Mouse (Mus musculus) midbrain, embryonic 10.5 days (tissue): ENCODE results near the gene Grip1. TPM values are rescaled to one million over a fixed set of nuclear protein-coding genes. Genes with fewer than 3 reads are reported as not detected.
A peak's percentile ranks its signal among the peaks of the same experiment; 100 is the strongest.

Experiments
- DNase-seq: peaks from one replicate; pipeline ENCODE4 v3.0.0-alpha.2; 2017; ENCODE audit warnings: low spot score
- H3K27ac ChIP-seq: fragments of 300-500 bp; sonication (generic); replicated peaks from 2 replicates; pipeline ENCODE4 v1.5.1; 2016; ENCODE audit warnings: mild to moderate bottlenecking
- H3K27me3 ChIP-seq: fragments of 300-500 bp; sonication (generic); 2 replicates; pipeline ENCODE4 v1.6.1; 2016; ENCODE audit warnings: low read depth, mild to moderate bottlenecking; ENCODE audit not compliant: poor library complexity, severe bottlenecking
- H3K36me3 ChIP-seq: fragments of 300-500 bp; sonication (generic); 2 replicates; pipeline ENCODE4 v1.6.1; 2016; ENCODE audit warnings: mild to moderate bottlenecking, moderate library complexity
- H3K4me1 ChIP-seq: fragments of 300-500 bp; sonication (generic); 2 replicates; pipeline ENCODE4 v1.6.1; 2016
- H3K4me3 ChIP-seq: fragments of 300-500 bp; sonication (generic); 2 replicates; pipeline ENCODE4 v1.5.1; 2016; ENCODE audit warnings: mild to moderate bottlenecking, moderate library complexity
- H3K9me3 ChIP-seq: fragments of 300-500 bp; sonication (generic); replicated peaks from 2 replicates; pipeline ENCODE4 v1.6.1; 2016; ENCODE audit warnings: mild to moderate bottlenecking
- WGBS: fragments of 180-500 bp; shearing (Covaris S2); methylation state at CpG from one replicate; pipeline ENCODE4 v1.1.7; 2016; 5-methylcytosine and 5-hydroxymethylcytosine counted together
- polyA plus RNA-seq: library from polyadenylated mRNA; unstranded; fragments of >200 nt; fragmentation: Nextera tagmentation; extraction: Ambion mirVana; gene quantifications from 2 replicates; pipeline ENCODE4 v1.2.1, GENCODE M21; 2016

Grip1 gene
- polyA plus RNA-seq: 5.0 and 5.7 TPM in 2 replicates

DNA sequence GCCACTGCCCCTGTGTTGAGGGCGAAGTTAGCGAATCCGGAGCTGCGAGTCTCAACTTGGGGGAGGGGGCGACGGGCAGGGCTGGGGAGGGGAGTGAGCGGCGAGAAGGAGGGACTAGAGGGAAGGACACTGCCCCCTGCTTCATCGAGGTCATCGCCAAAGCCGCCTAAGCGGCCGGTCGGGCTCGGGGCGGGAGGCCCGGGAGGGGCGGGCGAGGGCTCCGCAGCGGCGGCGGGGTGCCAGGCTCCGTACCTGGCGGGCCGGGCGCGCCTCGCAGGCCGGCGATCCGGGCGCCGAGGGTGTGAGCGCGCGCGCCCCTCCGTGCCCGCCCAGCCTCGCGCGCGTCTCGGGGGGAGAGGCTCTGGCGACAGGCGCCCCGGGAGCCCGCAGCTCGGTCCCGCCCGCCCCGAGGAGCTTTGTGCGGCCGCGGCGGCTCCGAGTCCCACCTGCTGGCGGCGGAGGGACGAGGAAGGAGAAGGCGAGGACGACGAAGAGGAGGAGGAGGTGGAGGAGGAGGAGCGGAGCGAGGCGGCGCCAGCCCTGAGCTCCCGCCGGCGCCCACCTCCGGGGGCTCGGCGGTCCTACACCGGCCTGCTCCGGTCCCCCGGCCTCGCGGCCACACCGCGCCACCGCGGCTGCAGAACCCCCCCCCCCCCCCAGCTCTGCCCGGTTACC, at the start of gene Grip1:
TSS of gene Grip1 (plus strand) at position 400 of the 675 bp plus-strand sequence.
- Histone ChIP-seq H3K27me3 (peaks cover 12% of the 10 kb centered on the region), H3K36me3 (no peaks in the 10 kb centered on the region), H3K9me3 (no peaks in the 10 kb centered on the region), H3K27ac (peak within 1 kb of the TSS; percentile 97), H3K4me1 (peaks cover 36% of the 10 kb centered on the region), H3K4me3 (peak within 1 kb of the TSS; percentile 90)
- peak; percentile 84 for DNase-seq
- under 1% methylated on average over 67 of the region's 84 CpGs for WGBS

DNA sequence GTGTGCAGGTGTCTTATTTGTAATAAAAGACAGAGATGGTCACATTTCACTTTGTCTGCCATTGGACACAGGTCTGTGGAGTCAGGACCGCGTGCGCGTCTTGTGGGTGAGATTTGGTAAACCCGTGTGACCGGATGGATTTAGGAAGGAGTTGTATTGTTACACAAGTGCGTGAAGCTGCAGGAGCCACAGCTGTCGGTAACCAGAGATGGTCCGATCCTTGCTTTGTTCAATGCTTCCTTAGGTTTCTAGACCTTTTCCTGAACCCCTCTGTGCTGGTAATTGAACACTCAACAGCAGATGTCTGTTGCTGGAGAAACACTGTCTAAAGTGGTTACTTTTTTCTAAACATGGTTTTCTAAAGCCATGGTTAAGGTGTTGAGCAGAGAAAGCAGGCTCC, 48.5 kb upstream of the Grip1 start:
- no peak overlapping the region for H3K4me3 ChIP-seq
- no peaks in the 10 kb centered on the region for H3K9me3 ChIP-seq
- H3K27me3 ChIP-seq: no peaks in the 10 kb centered on the region
- H3K4me1 ChIP-seq: peaks cover 8% of the 10 kb centered on the region
- no peaks in the 10 kb centered on the region for H3K36me3 ChIP-seq
- no peak for DNase-seq
- 92% methylated on average over 9 of the region's 9 CpGs for WGBS
- no peak overlapping the region for H3K27ac ChIP-seq

DNA sequence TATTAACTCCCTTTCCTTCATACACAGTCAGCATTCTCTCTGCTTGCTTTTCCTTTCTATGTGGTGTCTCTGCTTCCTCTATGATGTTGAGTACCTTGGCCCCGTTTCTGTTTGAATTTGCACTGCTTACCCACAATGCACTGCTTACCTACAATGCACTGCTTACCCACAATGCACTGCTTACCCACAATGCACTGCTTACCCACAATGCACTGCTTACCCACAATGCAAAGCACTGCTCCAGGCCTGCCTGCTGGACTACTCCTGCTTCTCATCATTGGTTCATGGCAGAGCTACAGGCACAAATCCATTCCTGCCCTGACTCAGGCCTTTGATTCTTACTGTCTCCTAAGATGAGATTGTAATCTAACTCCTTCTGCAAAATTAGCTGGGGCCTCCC, 48.0 kb upstream of the Grip1 start:
- Histone ChIP-seq H3K36me3 (no peaks in the 10 kb centered on the region), H3K27ac (no peak overlapping the region), H3K4me1 (peaks cover 8% of the 10 kb centered on the region), H3K27me3 (no peaks in the 10 kb centered on the region), H3K9me3 (no peaks in the 10 kb centered on the region), H3K4me3 (no peak overlapping the region)
- WGBS: 96% methylated on average over 1 of the region's 1 CpGs
- DNase-seq: no peak

DNA sequence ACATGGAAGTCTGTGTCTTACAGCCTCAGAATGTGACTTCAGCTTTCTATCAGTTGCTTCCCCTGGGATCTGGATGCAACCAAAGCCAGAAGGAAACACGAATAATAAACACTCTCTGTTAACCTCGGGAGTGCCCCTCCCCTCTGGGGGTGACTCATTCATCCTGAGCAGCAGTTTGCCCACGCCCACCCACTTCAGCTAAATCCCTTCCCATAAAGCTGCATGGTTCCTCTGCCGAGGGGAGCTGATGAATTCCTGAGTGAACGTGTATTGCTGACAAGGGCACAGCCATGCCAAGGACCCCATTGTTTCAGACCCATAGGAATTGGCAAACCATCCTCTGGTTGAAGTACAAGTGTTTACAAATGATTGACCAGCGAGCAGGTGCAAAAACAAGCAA, 45.3 kb upstream of the Grip1 start:
- H3K4me1 ChIP-seq: peaks cover 8% of the 10 kb centered on the region
- H3K4me3 ChIP-seq: no peak overlapping the region
- no peaks in the 10 kb centered on the region for H3K27me3 ChIP-seq
- H3K9me3 ChIP-seq: no peaks in the 10 kb centered on the region
- 41% methylated on average over 6 of the region's 6 CpGs for WGBS
- H3K27ac ChIP-seq: no peak overlapping the region
- no peak for DNase-seq
- no peaks in the 10 kb centered on the region for H3K36me3 ChIP-seq

DNA sequence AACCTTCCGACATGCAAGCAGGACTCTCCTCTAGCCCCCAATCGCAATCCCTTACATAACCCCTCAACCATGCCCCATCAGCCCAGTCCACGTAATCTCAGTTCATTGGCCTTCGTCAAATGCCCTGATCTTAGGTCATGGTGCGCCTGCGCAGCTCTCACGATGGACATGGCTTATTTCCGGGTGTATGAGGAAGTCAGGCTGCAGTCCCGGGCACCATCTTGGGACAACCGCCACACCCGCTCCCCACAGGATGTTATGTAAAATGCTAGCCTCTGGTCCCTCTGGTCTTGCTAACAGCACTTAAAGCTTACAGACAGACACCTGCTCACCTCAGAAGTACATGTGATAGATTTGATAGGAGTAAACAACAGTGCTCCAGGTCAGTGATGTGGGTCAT, 40.4 kb upstream of the Grip1 start:
- H3K4me3 ChIP-seq: no peak overlapping the region
- H3K27ac ChIP-seq: no peak overlapping the region
- H3K27me3 ChIP-seq: no peaks in the 10 kb centered on the region
- peaks cover 3% of the 10 kb centered on the region for H3K4me1 ChIP-seq
- WGBS: 97% methylated on average over 11 of the region's 11 CpGs
- H3K9me3 ChIP-seq: no peaks in the 10 kb centered on the region
- no peak for DNase-seq
- no peaks in the 10 kb centered on the region for H3K36me3 ChIP-seq

DNA sequence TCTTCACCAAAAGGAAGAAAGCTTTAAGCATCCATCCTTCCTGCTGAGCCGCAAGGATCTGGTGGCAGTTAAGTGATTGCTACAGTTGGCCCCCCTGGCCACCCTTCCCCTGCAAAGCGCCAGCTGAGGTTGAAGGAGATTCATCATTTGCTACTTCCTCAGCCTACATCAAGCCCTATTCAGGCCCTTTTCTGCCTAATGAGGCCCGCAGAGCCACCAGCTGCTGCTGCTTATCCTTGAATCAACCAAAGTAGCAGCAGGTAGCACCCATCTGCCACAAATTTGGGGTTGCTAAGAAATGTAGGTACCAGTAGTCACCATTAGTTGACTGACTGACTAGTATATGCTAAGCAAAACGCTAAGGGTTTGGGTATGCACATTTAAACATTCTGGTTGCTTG, 38.5 kb upstream of the Grip1 start:
- Histone ChIP-seq H3K27ac (no peak overlapping the region), H3K4me3 (no peak overlapping the region), H3K36me3 (no peaks in the 10 kb centered on the region), H3K9me3 (no peaks in the 10 kb centered on the region), H3K27me3 (no peaks in the 10 kb centered on the region), H3K4me1 (no peaks in the 10 kb centered on the region)
- DNase-seq: no peak
- WGBS: 66% methylated on average over 4 of the region's 4 CpGs

DNA sequence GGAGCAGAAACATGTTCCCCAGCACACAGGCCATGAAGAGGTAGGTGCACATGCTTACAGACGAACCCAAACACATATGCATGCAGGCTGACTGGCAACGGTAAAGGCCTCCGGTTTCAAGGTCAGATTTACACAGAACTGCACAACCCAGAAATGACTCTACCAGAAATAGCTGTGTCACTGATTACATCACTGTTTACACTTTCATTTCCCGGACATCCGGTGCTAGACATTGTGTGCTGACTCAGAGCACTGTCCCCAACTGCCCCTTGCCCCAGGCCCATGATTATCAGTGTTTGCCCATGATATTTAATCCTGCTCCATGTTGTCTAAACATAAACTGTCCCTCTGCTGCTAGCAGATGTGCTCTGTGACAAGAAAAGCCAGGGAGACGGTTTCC, 32.2 kb upstream of the Grip1 start:
- DNase-seq: no peak
- Histone ChIP-seq H3K4me3 (no peak overlapping the region), H3K27ac (no peak overlapping the region), H3K9me3 (no peaks in the 10 kb centered on the region), H3K27me3 (no peaks in the 10 kb centered on the region), H3K36me3 (no peaks in the 10 kb centered on the region), H3K4me1 (no peaks in the 10 kb centered on the region)
- WGBS: 84% methylated on average over 6 of the region's 6 CpGs

DNA sequence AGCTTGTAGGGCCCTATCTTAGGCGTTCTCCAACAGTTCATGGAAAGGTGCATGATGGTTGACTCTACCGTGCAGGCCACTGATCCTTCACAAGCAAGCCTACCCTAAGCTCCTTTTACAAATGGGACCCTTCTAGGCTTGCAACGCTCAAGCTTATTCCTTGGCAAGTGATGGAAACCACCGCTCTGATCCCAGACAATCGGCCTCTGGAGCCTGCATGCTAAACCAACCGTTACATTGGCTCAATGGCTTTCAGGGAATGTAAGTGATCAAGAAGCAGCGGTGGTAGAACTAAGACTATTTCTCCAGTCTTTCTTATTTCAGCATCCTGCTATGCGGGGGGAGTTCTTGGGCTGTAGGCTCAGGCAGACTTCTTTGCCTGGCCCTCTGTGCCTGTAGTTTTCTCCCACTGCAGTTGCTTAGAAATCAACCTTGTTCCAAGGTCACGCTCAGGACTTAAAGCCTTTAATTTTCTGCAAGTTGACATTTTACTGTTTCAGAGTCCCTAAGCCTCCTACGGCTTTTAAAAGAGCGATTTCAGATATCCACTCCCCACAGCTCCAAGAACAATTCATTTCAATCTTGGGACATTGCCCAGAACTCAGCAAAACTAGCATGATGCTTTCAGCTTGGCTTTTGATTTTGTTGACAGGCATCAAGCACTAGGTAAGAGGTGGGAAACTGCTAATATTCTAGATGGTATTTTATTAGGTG, 29.7 kb upstream of the Grip1 start:
- no peak overlapping the region for H3K4me3 ChIP-seq
- H3K27me3 ChIP-seq: no peaks in the 10 kb centered on the region
- no peak for DNase-seq
- H3K27ac ChIP-seq: no peak overlapping the region
- no peaks in the 10 kb centered on the region for H3K36me3 ChIP-seq
- H3K4me1 ChIP-seq: no peaks in the 10 kb centered on the region
- H3K9me3 ChIP-seq: no peaks in the 10 kb centered on the region
- WGBS: 85% methylated on average over 11 of the region's 11 CpGs

DNA sequence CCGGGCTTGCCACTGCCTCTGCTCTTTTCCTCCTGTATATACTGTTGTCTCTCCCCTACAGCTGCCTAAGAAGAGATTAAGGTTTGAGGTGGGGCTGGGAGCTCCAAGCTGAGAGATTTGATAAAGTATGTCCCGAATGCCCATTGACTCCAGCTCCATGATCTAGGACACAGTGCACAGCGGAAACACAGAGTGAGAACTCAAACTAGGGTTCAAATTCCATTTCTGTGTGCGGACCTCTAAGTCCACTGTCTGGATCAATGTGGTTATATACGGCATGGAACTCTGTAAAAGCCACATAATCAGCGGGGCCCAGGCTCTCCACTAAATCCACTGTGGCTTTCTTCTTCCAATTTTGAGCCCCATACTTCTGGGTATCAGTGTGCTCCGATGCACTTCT, 26.0 kb upstream of the Grip1 start:
- WGBS: 86% methylated on average over 7 of the region's 7 CpGs
- no peaks in the 10 kb centered on the region for H3K27me3 ChIP-seq
- H3K36me3 ChIP-seq: no peaks in the 10 kb centered on the region
- DNase-seq: no peak
- H3K27ac ChIP-seq: no peak overlapping the region
- no peaks in the 10 kb centered on the region for H3K9me3 ChIP-seq
- peaks cover 6% of the 10 kb centered on the region; the same call in 1 of the 2 replicates for H3K4me1 ChIP-seq
- H3K4me3 ChIP-seq: no peak overlapping the region

DNA sequence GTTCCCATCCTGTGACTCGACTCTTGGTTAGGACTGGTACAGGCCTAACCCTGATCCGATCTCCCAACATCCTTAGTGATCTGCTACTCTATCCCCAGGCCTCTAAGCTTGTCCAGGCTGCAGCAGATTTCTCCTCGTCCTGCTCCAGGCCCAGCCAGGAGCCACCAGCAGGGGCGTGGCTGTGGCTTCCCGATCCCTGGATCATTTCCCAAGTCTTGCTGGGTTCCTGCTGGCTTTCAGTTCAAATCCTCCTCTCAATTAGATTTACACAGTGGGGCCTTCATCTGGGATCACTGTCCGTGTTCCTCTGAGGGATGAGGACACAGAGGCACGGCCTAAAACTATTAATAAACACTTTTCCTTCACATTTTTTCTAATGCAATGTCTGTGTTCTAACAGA, 25.5 kb upstream of the Grip1 start:
- WGBS: 55% methylated on average over 7 of the region's 7 CpGs
- no peak overlapping the region for H3K4me3 ChIP-seq
- no peaks in the 10 kb centered on the region for H3K36me3 ChIP-seq
- H3K27me3 ChIP-seq: no peaks in the 10 kb centered on the region
- H3K9me3 ChIP-seq: no peaks in the 10 kb centered on the region
- no peak for DNase-seq
- no peak overlapping the region for H3K27ac ChIP-seq
- H3K4me1 ChIP-seq: peaks cover 6% of the 10 kb centered on the region; the same call in 1 of the 2 replicates

DNA sequence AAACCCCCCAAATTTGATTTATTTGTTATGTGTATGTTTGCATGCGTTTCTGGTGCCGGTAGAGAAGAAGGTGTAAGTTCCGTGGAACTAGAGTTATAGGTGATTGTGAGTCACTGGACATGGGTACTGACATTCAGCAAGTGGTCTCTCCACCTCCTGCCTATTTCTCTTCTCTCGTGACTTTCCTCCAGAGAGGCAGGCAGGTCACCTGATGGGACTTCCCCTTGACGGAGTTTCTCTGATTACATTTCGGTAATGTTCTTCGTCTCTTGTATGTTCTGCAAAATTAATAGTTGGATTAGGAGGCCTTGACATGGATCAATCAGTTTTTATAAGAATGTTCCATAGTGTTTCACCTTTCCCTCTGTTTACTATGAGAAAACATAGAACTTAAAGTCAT, 23.4 kb upstream of the Grip1 start:
- H3K36me3 ChIP-seq: no peaks in the 10 kb centered on the region
- no peaks in the 10 kb centered on the region for H3K27me3 ChIP-seq
- WGBS: 87% methylated on average over 7 of the region's 7 CpGs
- peaks cover 6% of the 10 kb centered on the region; the same call in 1 of the 2 replicates for H3K4me1 ChIP-seq
- no peak for DNase-seq
- H3K9me3 ChIP-seq: no peaks in the 10 kb centered on the region
- H3K27ac ChIP-seq: no peak overlapping the region
- no peak overlapping the region for H3K4me3 ChIP-seq

DNA sequence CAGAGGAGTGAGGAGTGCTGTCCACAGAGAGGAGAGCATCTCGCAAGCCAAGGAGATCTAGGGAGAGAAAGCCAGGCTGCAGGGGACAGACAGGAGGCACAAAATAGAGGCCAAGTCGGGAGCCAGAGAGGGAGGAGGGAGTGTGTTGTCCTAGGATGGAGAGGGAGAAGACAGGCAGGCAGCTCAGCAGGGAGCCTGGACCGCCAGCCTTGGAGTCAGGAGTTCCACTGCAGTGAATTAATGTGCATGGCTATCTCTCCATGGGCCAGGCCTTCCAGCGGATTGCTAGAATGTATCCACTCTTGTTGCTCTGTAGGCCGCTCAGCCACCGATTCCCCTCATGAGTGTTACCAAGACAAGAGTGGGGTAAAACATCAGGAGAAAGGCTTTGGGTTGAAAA, 21.8 kb upstream of the Grip1 start:
- Histone ChIP-seq H3K36me3 (no peaks in the 10 kb centered on the region), H3K27me3 (no peaks in the 10 kb centered on the region), H3K4me1 (peaks cover 6% of the 10 kb centered on the region; the same call in 1 of the 2 replicates), H3K4me3 (no peak overlapping the region), H3K27ac (no peak overlapping the region), H3K9me3 (no peaks in the 10 kb centered on the region)
- WGBS: 50% methylated on average over 6 of the region's 6 CpGs
- DNase-seq: no peak

DNA sequence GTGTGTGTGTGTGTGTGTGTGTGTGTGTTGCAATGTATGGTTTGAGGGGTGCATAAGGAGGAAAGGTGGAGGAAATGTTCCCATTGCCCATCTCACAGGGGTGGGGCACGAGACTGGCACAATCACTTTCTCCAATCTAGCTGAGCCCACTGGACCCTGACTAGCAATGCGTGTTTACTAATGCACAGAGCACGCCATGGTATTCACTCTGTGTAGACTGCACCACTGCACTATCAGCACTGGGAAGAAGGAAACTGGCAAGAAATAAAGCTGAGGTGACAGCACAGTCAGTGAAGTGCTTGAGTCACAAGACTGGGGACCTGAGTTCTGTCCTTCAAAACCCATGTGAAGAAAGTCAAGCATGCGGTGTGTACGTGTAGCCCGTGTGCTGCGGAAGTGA, 17.8 kb upstream of the Grip1 start:
- no peaks in the 10 kb centered on the region for H3K36me3 ChIP-seq
- WGBS: 93% methylated on average over 7 of the region's 7 CpGs
- H3K4me1 ChIP-seq: peaks cover 6% of the 10 kb centered on the region; the same call in 1 of the 2 replicates
- H3K27me3 ChIP-seq: no peaks in the 10 kb centered on the region
- H3K9me3 ChIP-seq: no peaks in the 10 kb centered on the region
- no peak overlapping the region for H3K27ac ChIP-seq
- DNase-seq: no peak
- H3K4me3 ChIP-seq: no peak overlapping the region
